Mouse (Mus musculus) midbrain, embryonic 16.5 days (tissue): Measurements from ENCODE around the gene Prcc. TPM values are rescaled to one million over a fixed set of nuclear protein-coding genes. Genes with fewer than 3 reads are reported as not detected.

ENCODE experiments used
- ATAC-seq: fragments of 200-750 bp; cut with Nextera tagmentation; 2 replicates; pipeline ENCODE4 v1.8.0; 2017; ENCODE audit warnings: moderate TSS enrichment
- H3K27ac ChIP-seq: fragments of 300-500 bp; sonication (generic); 2 replicates; pipeline ENCODE4 v1.5.1; 2014; ENCODE audit warnings: mild to moderate bottlenecking, low read length, mixed read lengths
- H3K27me3 ChIP-seq: fragments of 300-500 bp; sonication (generic); 2 replicates; pipeline ENCODE4 v1.6.1; 2014; ENCODE audit warnings: low read depth, low read length, mixed read lengths; ENCODE audit not compliant: control insufficient read depth, insufficient read depth
- H3K36me3 ChIP-seq: fragments of 300-500 bp; sonication (generic); 2 replicates; pipeline ENCODE4 v1.6.1; 2014; ENCODE audit warnings: mild to moderate bottlenecking, low read length, moderate library complexity, mixed read lengths; ENCODE audit not compliant: control insufficient read depth, insufficient read depth
- H3K4me1 ChIP-seq: fragments of 300-500 bp; sonication (generic); 2 replicates; pipeline ENCODE4 v1.6.1; 2014; ENCODE audit warnings: mild to moderate bottlenecking, low read length, mixed read lengths; ENCODE audit not compliant: control insufficient read depth, insufficient read depth
- H3K4me2 ChIP-seq: fragments of 300-500 bp; sonication (generic); 2 replicates; pipeline ENCODE4 v1.6.1; 2014; ENCODE audit warnings: mild to moderate bottlenecking, low read length, mixed read lengths
- H3K4me3 ChIP-seq: fragments of 300-500 bp; sonication (generic); 2 replicates; pipeline ENCODE4 v1.5.1; 2014; ENCODE audit warnings: low read depth, mild to moderate bottlenecking, low read length, moderate library complexity, mixed read lengths
- H3K9ac ChIP-seq: fragments of 300-500 bp; sonication (generic); 2 replicates; pipeline ENCODE4 v1.6.1; 2014; ENCODE audit warnings: low read depth, low read length, mixed read lengths
- H3K9me3 ChIP-seq: fragments of 300-500 bp; sonication (generic); replicated peaks from 2 replicates; pipeline ENCODE4 v1.6.1; 2014; ENCODE audit warnings: mild to moderate bottlenecking, low read length, mixed read lengths; ENCODE audit not compliant: control insufficient read depth, poor library complexity, severe bottlenecking
- WGBS: fragments of 180-500 bp; shearing (Covaris S2); extraction: QIAGEN DNeasy Blood & Tissue Kit; methylation state at CpG from one replicate; pipeline ENCODE4 v1.1.7; 2014; 5-methylcytosine and 5-hydroxymethylcytosine counted together
- polyA plus RNA-seq: library from polyadenylated mRNA; unstranded; fragments of >200 nt; fragmentation: Nextera tagmentation; extraction: Ambion mirVana; gene quantifications from 2 replicates; pipeline ENCODE4 v1.2.1, GENCODE M21; 2015

The Prcc gene
- 15.3 and 16.3 TPM in 2 replicates for polyA plus RNA-seq

- H3K4me1 ChIP-seq, result peaks cover 22% of the 10 kb centered on the region
- H3K27me3 ChIP-seq, result no peaks in the 10 kb centered on the region
- peak within 1 kb of the TSS; percentile 89 for H3K4me2 ChIP-seq
- peak within 1 kb of the TSS; percentile 79 for H3K4me3 ChIP-seq
- ATAC-seq, result peak; percentile 98
- WGBS, result under 1% methylated on average over 33 of the region's 33 CpGs
- H3K36me3 ChIP-seq, result peaks cover 2% of the 10 kb centered on the region; the same call in 1 of the 2 replicates
- H3K9ac ChIP-seq, result peak within 1 kb of the TSS; percentile 90
- peak within 1 kb of the TSS; percentile 78 for H3K27ac ChIP-seq
- H3K9me3 ChIP-seq, result no peaks in the 10 kb centered on the region
These were observed at the start of gene Prcc for GRCm38 (mm10) chr3:87885281-87886003. Gene Prcc (minus strand): TSS chr3:87885608.

- H3K9me3 ChIP-seq, result no peaks in the 10 kb centered on the region
- H3K27me3 ChIP-seq, result no peaks in the 10 kb centered on the region
- H3K4me1 ChIP-seq, result peaks cover 31% of the 10 kb centered on the region
- WGBS, result 86% methylated on average over 4 of the region's 4 CpGs
- peaks cover 24% of the 10 kb centered on the region for H3K36me3 ChIP-seq
- no peak for ATAC-seq
- no peak overlapping the region for H3K9ac ChIP-seq
- H3K4me3 ChIP-seq, result no peak overlapping the region
- H3K4me2 ChIP-seq, result no peak overlapping the region
- no peak overlapping the region for H3K27ac ChIP-seq
These were observed 49.8 kb upstream of the Prcc start for GRCm38 (mm10) chr3:87935201-87935600.

DNA sequence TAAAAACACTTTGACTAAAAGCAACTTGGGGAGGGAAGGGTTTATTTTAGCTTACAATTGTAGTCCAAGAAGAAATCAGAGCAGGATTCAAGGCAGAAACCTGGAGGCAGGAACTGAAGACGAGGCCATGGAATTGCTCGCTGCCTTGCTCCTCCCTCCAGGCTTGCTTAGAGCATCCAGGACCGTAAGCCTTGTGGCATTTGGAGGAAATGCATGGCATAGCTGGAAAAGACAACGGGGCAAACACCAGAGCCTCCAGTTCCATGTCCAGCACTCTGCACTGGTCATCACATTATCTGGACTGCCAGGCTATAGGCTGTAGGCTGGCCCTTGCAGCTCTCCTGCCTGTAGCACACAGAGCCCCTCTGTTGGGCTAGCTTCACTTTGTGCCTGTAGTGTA is 49.1 kb upstream of the Prcc start:
- 65% methylated on average over 4 of the region's 4 CpGs for WGBS
- ATAC-seq, result no peak
- Histone ChIP-seq H3K4me1 (peaks cover 31% of the 10 kb centered on the region), H3K4me3 (no peak overlapping the region), H3K9me3 (no peaks in the 10 kb centered on the region), H3K4me2 (no peak overlapping the region), H3K27me3 (no peaks in the 10 kb centered on the region), H3K36me3 (peaks cover 20% of the 10 kb centered on the region), H3K9ac (no peak overlapping the region), H3K27ac (no peak overlapping the region)

GRCm38 (mm10) chr3:87934026-87934425 is 48.6 kb upstream of the Prcc start:
- Histone ChIP-seq H3K4me3 (no peak overlapping the region), H3K36me3 (peaks cover 16% of the 10 kb centered on the region), H3K4me1 (peaks cover 36% of the 10 kb centered on the region), H3K27ac (no peak overlapping the region), H3K27me3 (no peaks in the 10 kb centered on the region), H3K9me3 (no peaks in the 10 kb centered on the region), H3K9ac (no peak overlapping the region), H3K4me2 (no peak overlapping the region)
- no peak for ATAC-seq
- 90% methylated on average over 5 of the region's 5 CpGs for WGBS

GRCm38 (mm10) chr3:87930078-87930795 is 44.8 kb upstream of the Prcc start, which contains the start of the genes Isg20l2 and Rrnad1:
Gene Isg20l2 (plus strand): TSS chr3:87930314.
Gene Rrnad1 (minus strand): TSS chr3:87930717.
- Histone ChIP-seq H3K36me3 (peaks cover 16% of the 10 kb centered on the region), H3K9ac (peak within 1 kb of the TSS; percentile 94), H3K27me3 (no peaks in the 10 kb centered on the region), H3K9me3 (no peaks in the 10 kb centered on the region), H3K27ac (peak within 1 kb of the TSS; percentile 92), H3K4me1 (peaks cover 29% of the 10 kb centered on the region), H3K4me2 (peak within 1 kb of the TSS; percentile 80), H3K4me3 (peak within 1 kb of the TSS; percentile 90)
- WGBS, result 0% methylated on average over 64 of the region's 78 CpGs
- ATAC-seq, result peak; percentile 97

DNA sequence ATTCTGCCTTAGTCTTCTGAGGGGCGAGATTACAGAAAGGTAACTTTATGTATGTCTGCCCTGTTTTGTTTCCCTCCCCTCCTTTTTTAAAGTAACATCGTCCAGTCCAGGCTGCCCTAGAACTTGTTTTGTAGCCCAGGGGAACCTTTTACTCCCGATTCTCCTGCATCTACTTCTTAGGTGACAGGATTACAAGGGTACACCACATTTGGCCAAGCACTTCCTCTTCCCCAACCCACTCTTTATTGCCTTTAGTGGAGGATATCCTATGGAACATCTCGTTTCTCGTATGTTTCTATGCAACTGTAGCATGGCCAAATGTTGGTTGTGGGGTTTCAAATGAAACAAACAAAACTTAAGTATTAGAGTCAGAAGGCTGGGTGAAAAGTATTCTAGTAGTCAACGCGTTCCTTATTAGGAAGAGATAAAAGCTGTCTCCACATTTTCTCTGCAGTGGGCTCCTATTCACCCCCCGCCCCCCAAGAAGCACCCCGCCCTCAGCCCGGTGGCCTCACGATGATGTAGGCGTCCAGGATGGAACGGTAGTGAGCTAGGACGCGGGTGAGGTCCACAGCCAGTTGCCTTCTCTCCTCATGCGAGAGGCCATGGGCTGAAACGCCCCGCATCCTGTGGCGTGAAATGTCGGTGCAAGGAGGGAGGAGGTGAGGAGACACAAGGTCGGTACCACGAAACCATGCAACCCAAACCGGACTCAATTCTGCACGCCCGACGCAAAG is 44.1 kb upstream of the Prcc start:
- Histone ChIP-seq H3K9me3 (no peaks in the 10 kb centered on the region), H3K27me3 (no peaks in the 10 kb centered on the region), H3K27ac (peak overlapping the region; percentile 92), H3K36me3 (peaks cover 19% of the 10 kb centered on the region), H3K4me3 (peak overlapping the region; percentile 90), H3K4me2 (peak overlapping the region; percentile 80), H3K9ac (peak overlapping the region; percentile 94), H3K4me1 (peaks cover 26% of the 10 kb centered on the region)
- ATAC-seq, result peak; percentile 71
- WGBS, result 6% methylated on average over 26 of the region's 26 CpGs

- no peaks in the 10 kb centered on the region for H3K9me3 ChIP-seq
- no peak overlapping the region for H3K27ac ChIP-seq
- H3K4me3 ChIP-seq, result no peak overlapping the region
- 96% methylated on average over 5 of the region's 5 CpGs for WGBS
- H3K27me3 ChIP-seq, result no peaks in the 10 kb centered on the region
- ATAC-seq, result no peak
- peaks cover 23% of the 10 kb centered on the region for H3K4me1 ChIP-seq
- no peak overlapping the region for H3K9ac ChIP-seq
- peaks cover 29% of the 10 kb centered on the region for H3K36me3 ChIP-seq
- H3K4me2 ChIP-seq, result no peak overlapping the region
These were observed 42.0 kb upstream of the Prcc start for GRCm38 (mm10) chr3:87927452-87927851.

DNA sequence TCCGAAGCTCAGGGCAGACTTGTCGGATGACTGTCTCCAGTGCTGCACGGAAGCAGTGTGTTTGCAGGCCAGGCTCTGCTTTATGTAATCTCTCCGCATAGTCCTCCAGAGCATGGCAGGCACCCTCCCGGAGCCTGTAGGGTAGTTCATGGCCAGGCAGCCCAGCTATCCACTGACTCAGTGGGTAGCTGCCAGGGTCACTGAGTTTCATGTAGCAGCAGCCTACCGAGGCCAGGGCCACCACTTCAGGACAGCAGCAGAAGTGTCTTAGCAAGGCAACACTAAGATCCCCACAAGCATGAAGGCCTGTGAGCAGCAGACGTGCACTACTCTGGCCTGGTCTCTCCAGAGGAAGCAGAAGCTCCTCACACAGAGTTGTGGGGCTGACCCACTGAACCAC is 39.6 kb upstream of the Prcc start:
- ATAC-seq, result no peak
- H3K9ac ChIP-seq, result no peak overlapping the region
- H3K27me3 ChIP-seq, result no peaks in the 10 kb centered on the region
- peaks cover 28% of the 10 kb centered on the region for H3K36me3 ChIP-seq
- H3K4me2 ChIP-seq, result no peak overlapping the region
- WGBS, result 89% methylated on average over 7 of the region's 7 CpGs
- H3K9me3 ChIP-seq, result no peaks in the 10 kb centered on the region
- H3K27ac ChIP-seq, result no peak overlapping the region
- no peak overlapping the region for H3K4me3 ChIP-seq
- H3K4me1 ChIP-seq, result peaks cover 17% of the 10 kb centered on the region
